In genomic region chr11:120107026-120107425, GRCm38 (mm10) we compare ENCODE assay signal across 28 mouse cellular contexts. TPM values are rescaled to one million over a fixed set of nuclear protein-coding genes. Genes with fewer than 3 reads are reported as not detected.
A peak's percentile ranks its signal among the peaks of the same experiment; 100 is the strongest.
DNase-seq lines count a peak whose midpoint lies in the region; ATAC-seq and TF ChIP-seq lines count a peak whose summit lies in the region.
"Had no signal": no experiment of that assay in that cellular context is flagged by ENCODE, and none has a peak within 500 bp of the region (broad histone marks: within the 10 kb centered on the region; RNA-seq: fewer than 3 reads in every experiment).

No protein-coding gene starts in this region.

- 66% methylated on average over 2 of the region's 2 CpGs for WGBS in heart, embryonic 11.5 days (ENCODE audit: insufficient replicate concordance)
- 86% methylated on average over 2 of the region's 2 CpGs for WGBS in heart, adult 2 months
- 88% methylated on average over 2 of the region's 2 CpGs for WGBS in midbrain, embryonic 11.5 days
- WGBS in midbrain, embryonic 15.5 days, result 82% methylated on average over 2 of the region's 2 CpGs

- DNase-seq in heart, adult 2 months, result no peak
- DNase-seq in kidney, adult 9 months, result peak; percentile 31
- no peak for DNase-seq in kidney, postnatal 14 days
- DNase-seq in midbrain, embryonic 11.5 days (ENCODE audit: low spot score, missing footprints), result peak; percentile 28
- DNase-seq: adrenal gland, adult 8-10 months; adrenal gland, postnatal 25 days; cerebellum, adult 11-12 months; cerebellum, adult 8-10 months; cerebellum, postnatal 10 days; cerebellum, postnatal 36 days; embryo, embryonic 11 days; gastrocnemius, postnatal 10 days; gastrocnemius, postnatal 36 days; heart, postnatal 10 days; heart, postnatal 36 days had no signal

- intact Hi-C loops in heart, adult 2 months (cut with DNase I), result no loop called here

- peaks cover 10% of the 10 kb centered on the region for H3K36me3 ChIP-seq in heart, embryonic 11.5 days (ENCODE audit: control insufficient read depth, insufficient read depth, low read length)
- H3K36me3 ChIP-seq in heart, adult 2 months (ENCODE audit: control insufficient read depth, insufficient read depth, low read length), result no peaks in the 10 kb centered on the region
- peaks cover 2% of the 10 kb centered on the region; the same call in 1 of the 2 replicates for H3K36me3 ChIP-seq in midbrain, embryonic 11.5 days (ENCODE audit: control insufficient read depth, insufficient read depth, low read length)
- peaks cover 14% of the 10 kb centered on the region; the same call in 1 of the 2 replicates for H3K36me3 ChIP-seq in midbrain, embryonic 15.5 days (replicated peaks)

- H3K9ac ChIP-seq in heart, embryonic 11.5 days (ENCODE audit: low read depth, low read length), result 0 out of 2 replicates have a peak overlapping the region, but pooled peaks have one; percentile 34
- no peak overlapping the region for H3K9ac ChIP-seq in heart, adult 2 months (ENCODE audit: low read depth, low read length)
- no peak overlapping the region for H3K9ac ChIP-seq in midbrain, embryonic 11.5 days (ENCODE audit: low read length)
- H3K9ac ChIP-seq in midbrain, embryonic 15.5 days, result no peak overlapping the region
- H3K9ac ChIP-seq: embryonic facial prominence, embryonic 13.5 days; forebrain, embryonic 12.5 days; forebrain, embryonic 15.5 days; heart, embryonic 12.5 days; heart, embryonic 15.5 days; hindbrain, embryonic 13.5 days had no signal

- no peak overlapping the region for H3K4me3 ChIP-seq in heart, embryonic 11.5 days (ENCODE audit: low read depth, low read length)
- H3K4me3 ChIP-seq in heart, adult 2 months, result no peak overlapping the region
- H3K4me3 ChIP-seq in midbrain, embryonic 11.5 days (ENCODE audit: low read depth, low read length), result no peak overlapping the region
- no peak overlapping the region for H3K4me3 ChIP-seq in midbrain, embryonic 15.5 days
- H3K4me3 ChIP-seq: embryonic facial prominence, embryonic 10.5 days; embryonic facial prominence, embryonic 13.5 days; erythroblast, embryonic 14.5 days; forebrain, embryonic 12.5 days; forebrain, embryonic 15.5 days; heart, embryonic 12.5 days; heart, embryonic 15.5 days; hindbrain, embryonic 10.5 days; hindbrain, embryonic 13.5 days had no signal

- no peaks in the 10 kb centered on the region for H3K9me3 ChIP-seq in heart, embryonic 11.5 days (replicated peaks; ENCODE audit: control insufficient read depth, low read length)
- H3K9me3 ChIP-seq in midbrain, embryonic 11.5 days (ENCODE audit: control insufficient read depth, low read length), result no peaks in the 10 kb centered on the region
- no peaks in the 10 kb centered on the region for H3K9me3 ChIP-seq in midbrain, embryonic 15.5 days
- H3K9me3 ChIP-seq: embryonic facial prominence, embryonic 10.5 days; embryonic facial prominence, embryonic 13.5 days; forebrain, embryonic 12.5 days; forebrain, embryonic 15.5 days; heart, embryonic 12.5 days; heart, embryonic 15.5 days; hindbrain, embryonic 10.5 days; hindbrain, embryonic 13.5 days had no signal

- no peak for TF ChIP-seq EP300 in heart, adult 2 months (IDR thresholded peaks at IDR 0.05; ENCODE audit: insufficient read depth, low read depth, low read length)

- H3K4me1 ChIP-seq in heart, embryonic 11.5 days (ENCODE audit: control insufficient read depth, insufficient read depth, low read length), result peaks cover 10% of the 10 kb centered on the region
- peaks cover 2% of the 10 kb centered on the region; the same call in 1 of the 2 replicates for H3K4me1 ChIP-seq in heart, adult 2 months (ENCODE audit: control insufficient read depth, insufficient read depth, low read length)
- no peaks in the 10 kb centered on the region for H3K4me1 ChIP-seq in midbrain, embryonic 11.5 days (ENCODE audit: control insufficient read depth, insufficient read depth, low read length)
- H3K4me1 ChIP-seq in midbrain, embryonic 15.5 days, result peaks cover 4% of the 10 kb centered on the region; the same call in 1 of the 2 replicates
- H3K4me1 ChIP-seq: embryonic facial prominence, embryonic 10.5 days; embryonic facial prominence, embryonic 13.5 days; forebrain, embryonic 12.5 days had no signal

- TF ChIP-seq POLR2A in heart, adult 2 months (IDR thresholded peaks at IDR 0.05; ENCODE audit: insufficient read depth, low read depth, low read length), result no peak

- no peaks in the 10 kb centered on the region for H3K27me3 ChIP-seq in heart, embryonic 11.5 days (ENCODE audit: control insufficient read depth, insufficient read depth, low read length)
- H3K27me3 ChIP-seq in heart, adult 2 months (ENCODE audit: control insufficient read depth, insufficient read depth, low read length), result no peaks in the 10 kb centered on the region
- no peaks in the 10 kb centered on the region for H3K27me3 ChIP-seq in midbrain, embryonic 11.5 days (ENCODE audit: control insufficient read depth, insufficient read depth, low read length)
- H3K27me3 ChIP-seq in midbrain, embryonic 15.5 days (replicated peaks), result no peaks in the 10 kb centered on the region
- H3K27me3 ChIP-seq: embryonic facial prominence, embryonic 13.5 days; forebrain, embryonic 12.5 days; forebrain, embryonic 15.5 days; heart, embryonic 12.5 days; heart, embryonic 15.5 days; hindbrain, embryonic 13.5 days had no signal

- H3K79me2 ChIP-seq in heart, adult 2 months (replicated peaks; ENCODE audit: control insufficient read depth, insufficient read depth, low read length), result no peaks in the 10 kb centered on the region

- H3K27ac ChIP-seq in heart, embryonic 11.5 days (ENCODE audit: low read depth, low read length), result no peak overlapping the region
- no peak overlapping the region for H3K27ac ChIP-seq in heart, adult 2 months
- no peak overlapping the region for H3K27ac ChIP-seq in midbrain, embryonic 11.5 days (ENCODE audit: low read depth, low read length)
- no peak overlapping the region for H3K27ac ChIP-seq in midbrain, embryonic 15.5 days
- H3K27ac ChIP-seq: embryonic facial prominence, embryonic 10.5 days; embryonic facial prominence, embryonic 13.5 days; forebrain, embryonic 12.5 days; forebrain, embryonic 15.5 days; heart, embryonic 15.5 days; hindbrain, embryonic 10.5 days; hindbrain, embryonic 13.5 days had no signal

- no peak overlapping the region for H3K4me2 ChIP-seq in heart, embryonic 11.5 days
- H3K4me2 ChIP-seq in midbrain, embryonic 11.5 days, result no peak overlapping the region
- no peak overlapping the region for H3K4me2 ChIP-seq in midbrain, embryonic 15.5 days
- H3K4me2 ChIP-seq: embryonic facial prominence, embryonic 13.5 days; forebrain, embryonic 12.5 days; forebrain, embryonic 15.5 days; heart, embryonic 12.5 days; heart, embryonic 15.5 days; hindbrain, embryonic 13.5 days had no signal

- TF ChIP-seq CTCF in heart, adult 2 months (IDR thresholded peaks at IDR 0.05), result no peak

- no peak for ATAC-seq in heart, embryonic 11.5 days (replicated peaks; ENCODE audit: insufficient number of reproducible peaks, low FRiP score, low TSS enrichment)
- ATAC-seq in midbrain, embryonic 11.5 days (ENCODE audit: low FRiP score), result no peak
- ATAC-seq in midbrain, embryonic 15.5 days (replicated peaks), result no peak
- ATAC-seq: activated CD4-positive, CD25-positive, alpha-beta regulatory T cell, adult 4 months; forebrain, embryonic 15.5 days; hindbrain, embryonic 16.5 days had no signal

RNA-seq across cellular contexts. Expression of gene Ndufaf8, which starts 8.3 kb away (rescaled TPM):
- polyA plus RNA-seq in heart, embryonic 11.5 days (2014; fragmentation: Nextera tagmentation; extraction: Ambion mirVana), result 83.2 and 83.4 TPM in 2 replicates
- 10 to 100 TPM; 82.7 to 93.9 TPM for total RNA-seq in heart, adult 2 months (2021)
- 35.5 and 51.0 TPM in 2 replicates for polyA plus RNA-seq in heart, adult 2 months (2012; rRNA removed)
- polyA plus RNA-seq in midbrain, embryonic 11.5 days (2014; fragmentation: Nextera tagmentation; extraction: Ambion mirVana), result 58.4 and 61.3 TPM in 2 replicates
- 51.4 and 53.5 TPM in 2 replicates for polyA plus RNA-seq in midbrain, embryonic 15.5 days (2015; fragmentation: Nextera tagmentation; extraction: Ambion mirVana)

RNA-seq across cellular contexts. Expression of gene Tepsin, which starts 8.5 kb away (rescaled TPM):
- polyA plus RNA-seq in heart, embryonic 11.5 days (2014; fragmentation: Nextera tagmentation; extraction: Ambion mirVana), result 14.6 and 18.9 TPM in 2 replicates
- 1 to 10 TPM; 6.1 to 6.3 TPM for total RNA-seq in heart, adult 2 months (2021)
- polyA plus RNA-seq in heart, adult 2 months (2012; rRNA removed), result 19.1 and 22.8 TPM in 2 replicates
- polyA plus RNA-seq in midbrain, embryonic 11.5 days (2014; fragmentation: Nextera tagmentation; extraction: Ambion mirVana), result 12.3 and 14.2 TPM in 2 replicates
- 23.6 and 24.2 TPM in 2 replicates for polyA plus RNA-seq in midbrain, embryonic 15.5 days (2015; fragmentation: Nextera tagmentation; extraction: Ambion mirVana)

RNA-seq across cellular contexts. Expression of gene Cep131, which starts 20.4 kb away (rescaled TPM):
- polyA plus RNA-seq in heart, embryonic 11.5 days (2014; fragmentation: Nextera tagmentation; extraction: Ambion mirVana), result 15.1 and 16.0 TPM in 2 replicates
- total RNA-seq in heart, adult 2 months (2021), result 10 to 100 TPM in 1 of 2 experiments, 1 to 10 TPM in 1; 9.3 to 10.7 TPM
- polyA plus RNA-seq in heart, adult 2 months (2012; rRNA removed), result 3.7 and 6.5 TPM in 2 replicates
- polyA plus RNA-seq in midbrain, embryonic 11.5 days (2014; fragmentation: Nextera tagmentation; extraction: Ambion mirVana), result 24.9 and 28.9 TPM in 2 replicates
- 35.0 and 35.6 TPM in 2 replicates for polyA plus RNA-seq in midbrain, embryonic 15.5 days (2015; fragmentation: Nextera tagmentation; extraction: Ambion mirVana)

RNA-seq across cellular contexts. Expression of gene Slc38a10, which starts 44.1 kb away (rescaled TPM):
- 57.5 and 72.0 TPM in 2 replicates for polyA plus RNA-seq in heart, embryonic 11.5 days (2014; fragmentation: Nextera tagmentation; extraction: Ambion mirVana)
- total RNA-seq in heart, adult 2 months (2021), result 10 to 100 TPM; 83.1 to 89.6 TPM
- polyA plus RNA-seq in heart, adult 2 months (2012; rRNA removed), result 84.5 and 128 TPM in 2 replicates
- 46.3 and 53.3 TPM in 2 replicates for polyA plus RNA-seq in midbrain, embryonic 11.5 days (2014; fragmentation: Nextera tagmentation; extraction: Ambion mirVana)
- 116 and 125 TPM in 2 replicates for polyA plus RNA-seq in midbrain, embryonic 15.5 days (2015; fragmentation: Nextera tagmentation; extraction: Ambion mirVana)

Comparison
In these comparisons a context has a peak if more than half of its experiments do, and no peak if none do; other contexts are left out.
1. DNase-seq: peak in kidney, adult 9 months (single experiment) and midbrain, embryonic 11.5 days (single experiment); none in heart, adult 2 months (0 of 2) and kidney, postnatal 14 days (single experiment).